Mouse (Mus musculus) myocyte (in vitro differentiated cells): ENCODE results near the gene Fgfr4.

Source experiments
- CEBPB ChIP-seq: IDR thresholded peaks from 2 replicates; pipeline ENCODE4 v1.6.1; 2011; ENCODE audit warnings: mild to moderate bottlenecking, moderate library complexity; ENCODE audit not compliant: poor library complexity, insufficient read depth, severe bottlenecking
- MAX ChIP-seq: IDR thresholded peaks from one replicate; pipeline ENCODE4 v1.6.1; 2011; ENCODE audit warnings: low read depth, mild to moderate bottlenecking, control low read depth
- MYOD1 ChIP-seq, 3 experiments: IDR thresholded peaks; one replicate each; pipeline ENCODE4 v1.6.1; 2011; ENCODE audit warnings: control low read depth in 2 of 3, low read depth in 2 of 3, mild to moderate bottlenecking in 2 of 3, moderate library complexity in 1 of 3; ENCODE audit not compliant: insufficient read length in 2 of 3, control insufficient read depth in 1 of 3
- MYOG ChIP-seq, 3 experiments: IDR thresholded peaks; one replicate each; pipeline ENCODE4 v1.6.1; 2011; ENCODE audit warnings: control low read depth in 2 of 3, low read depth in 2 of 3, mild to moderate bottlenecking in 2 of 3; ENCODE audit not compliant: insufficient read length in 2 of 3, control insufficient read depth in 1 of 3, insufficient read depth in 1 of 3
- POLR2A ChIP-seq: IDR thresholded peaks from one replicate; pipeline ENCODE4 v1.6.1; 2011; ENCODE audit warnings: low read depth, mild to moderate bottlenecking, control low read depth, moderate library complexity; ENCODE audit not compliant: insufficient read length
- USF1 ChIP-seq: IDR thresholded peaks from one replicate; pipeline ENCODE4 v1.6.1; 2011; ENCODE audit warnings: low read depth, mild to moderate bottlenecking, control low read depth, moderate library complexity

DNA sequence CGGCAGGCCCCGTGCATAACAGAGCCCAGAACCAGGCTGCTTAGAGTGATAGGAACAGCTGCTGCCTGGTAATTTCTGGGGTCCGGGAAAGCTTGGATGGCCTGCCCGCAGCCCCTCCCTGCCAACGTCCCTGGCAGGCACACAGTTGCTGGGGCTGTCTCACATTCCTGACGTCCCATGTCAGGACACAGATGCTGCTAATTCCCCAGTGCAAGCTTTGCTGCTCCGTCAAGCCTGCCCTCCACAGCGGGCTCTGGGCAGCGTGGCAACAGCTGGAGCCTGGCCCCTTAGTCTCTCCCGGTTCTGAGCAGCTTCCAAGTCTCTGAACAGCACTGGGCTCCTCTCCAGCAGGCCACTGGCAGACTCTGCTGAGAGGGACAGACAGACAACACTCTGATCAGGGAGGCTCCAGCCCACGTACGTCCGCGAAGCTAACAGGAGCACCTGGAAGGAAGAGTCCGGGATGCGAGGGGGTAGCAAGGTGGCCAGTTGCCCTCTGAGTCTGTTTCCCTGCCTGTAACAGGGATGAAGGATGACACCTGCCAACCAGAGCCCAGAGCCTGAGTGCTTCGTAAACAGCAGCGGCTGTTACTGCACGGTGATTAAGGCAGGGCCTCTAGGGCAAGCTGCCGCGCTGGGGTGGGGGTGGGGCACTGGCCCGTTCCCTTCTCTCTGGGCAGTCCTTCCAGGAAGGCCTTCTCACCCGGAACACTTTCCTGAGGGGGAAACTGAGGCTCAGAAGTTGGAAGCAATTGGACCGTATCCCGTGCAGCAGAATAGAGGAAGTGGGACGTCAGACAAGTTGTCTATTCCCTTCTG is 19.3 kb downstream of the Fgfr4 start:
- TF ChIP-seq CEBPB, result no peak
- no peak for TF ChIP-seq POLR2A
- peak; percentile 95 to 98 (median 96) for TF ChIP-seq MYOG (IDR thresholded peaks at IDR 0.05; ENCODE audit: control insufficient read depth in 1 of 3, insufficient read depth in 1 of 3, insufficient read length in 2 of 3, low read depth in 2 of 3)
- no peak for TF ChIP-seq MAX
- TF ChIP-seq USF1, result no peak
- peak; percentile 72 to 97 (median 96) for TF ChIP-seq MYOD1 (IDR thresholded peaks at IDR 0.05; ENCODE audit: control insufficient read depth in 1 of 3, insufficient read length in 2 of 3, low read depth in 2 of 3)
